Mouse (Mus musculus): ENCODE measurements around the gene Islr. TPM values are rescaled to one million over a fixed set of nuclear protein-coding genes. Genes with fewer than 3 reads are reported as not detected.
A peak's percentile ranks its signal among the peaks of the same experiment; 100 is the strongest.

Islr gene
- total RNA-seq, 2 experiments from 2014 or later: 10.8 to 15.5 TPM

DNA sequence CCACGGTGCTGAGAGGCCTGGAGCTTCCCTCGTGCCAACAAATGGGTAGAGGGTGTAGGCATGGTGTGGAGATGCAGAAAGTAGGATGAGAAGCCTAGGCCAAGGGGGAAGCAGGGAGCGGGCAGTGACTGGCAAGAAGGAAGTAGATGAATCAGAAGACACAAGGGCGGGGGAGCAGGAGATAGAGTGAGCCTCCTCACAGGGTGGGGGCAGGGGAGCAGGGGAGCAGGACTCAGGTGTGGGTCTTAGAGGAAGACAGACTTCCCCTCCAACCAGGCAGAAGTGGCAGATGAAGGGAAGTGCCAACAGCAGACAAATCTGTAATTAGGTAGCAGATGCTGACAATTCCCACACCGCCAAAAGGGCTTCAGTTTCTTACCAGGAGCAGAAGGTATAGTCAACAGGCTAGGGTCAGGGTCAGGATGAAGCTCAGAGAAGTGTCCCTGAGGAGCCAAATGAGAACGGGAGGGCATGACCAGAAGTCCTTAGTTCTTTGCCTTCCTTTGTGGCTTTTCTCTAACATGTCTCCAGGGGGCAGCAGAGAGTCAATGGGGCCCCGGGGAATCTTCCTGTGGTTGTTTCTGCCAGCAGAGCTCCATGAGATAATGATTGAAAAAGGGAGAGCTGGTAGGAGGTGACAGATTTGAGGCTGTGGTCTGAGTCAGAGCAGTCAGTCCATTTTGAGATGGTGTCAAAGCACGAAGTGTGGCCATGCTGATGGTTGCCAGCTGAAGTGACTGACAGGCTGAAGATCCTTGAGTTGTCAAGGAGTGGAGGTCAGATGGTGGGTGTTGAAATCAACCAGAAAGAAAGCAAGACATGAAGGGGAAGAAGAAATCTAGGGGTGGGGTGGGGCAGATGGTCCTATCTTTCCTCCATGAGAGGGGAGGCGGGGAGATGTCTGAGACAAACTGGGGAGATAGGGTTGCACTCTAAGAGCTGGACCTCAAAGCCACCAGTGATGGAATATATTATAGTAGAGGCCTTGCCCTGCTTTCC is 22.1 kb upstream of the Islr start:
- DNase-seq (ENCODE audit: low spot score in 2 of 2): peak; percentile 30 to 44

DNA sequence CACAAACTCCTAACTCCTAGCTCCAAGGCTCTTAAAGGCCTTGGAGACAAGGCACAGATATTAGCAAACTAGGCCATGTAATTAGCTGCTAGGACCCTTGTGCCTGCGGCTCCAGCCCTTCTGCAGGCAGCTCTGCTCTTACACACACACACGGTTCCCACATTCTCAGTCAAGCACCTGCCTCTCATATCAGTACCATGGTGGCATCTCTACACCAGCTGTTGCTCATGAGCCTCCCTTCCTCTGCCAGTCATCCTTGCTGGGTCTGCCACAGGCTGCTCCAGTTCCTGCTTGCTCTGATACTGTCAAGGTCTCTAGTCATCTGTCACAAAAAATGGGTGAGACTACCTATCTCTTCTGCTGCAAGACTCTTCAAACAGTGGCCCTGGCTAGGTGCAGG is 20.2 kb upstream of the Islr start:
- DNase-seq (ENCODE audit: low spot score in 2 of 2): no peak

DNA sequence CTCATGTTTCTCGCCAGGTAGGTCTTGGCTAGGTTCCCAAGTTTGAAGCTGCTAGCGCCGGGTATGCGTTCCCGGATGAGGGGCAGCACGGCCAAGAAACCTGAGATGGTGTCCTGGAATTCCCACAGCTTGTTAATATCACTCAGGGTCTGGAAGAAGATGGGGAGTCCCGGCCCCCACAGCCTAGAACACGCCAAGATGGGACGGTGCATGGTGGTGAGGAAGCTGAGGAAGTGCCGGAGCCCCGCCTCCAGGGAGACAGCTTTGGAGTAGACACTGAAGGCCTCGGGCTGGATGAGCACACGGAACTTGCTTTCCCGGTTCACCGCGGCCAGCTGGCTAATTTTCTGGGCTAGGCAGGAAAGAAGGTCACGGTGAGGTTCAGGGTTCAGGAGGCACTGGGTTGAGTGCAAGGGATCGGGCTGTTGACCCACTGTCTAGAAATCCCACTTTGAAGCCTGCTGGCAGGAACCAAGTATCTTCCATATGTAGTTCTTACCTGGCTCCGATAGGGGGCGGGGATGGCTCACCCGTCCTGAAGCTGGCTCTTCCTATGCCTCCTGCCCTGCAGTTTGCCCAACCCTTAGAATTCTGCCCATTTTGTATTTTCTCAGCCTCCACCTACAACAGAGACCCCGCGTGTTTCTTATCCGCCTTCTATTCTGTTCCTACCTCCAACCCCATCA is 16.3 kb upstream of the Islr start:
- DNase-seq (ENCODE audit: low spot score in 2 of 2): peak in 1 of 2 experiments; percentile 34

DNA sequence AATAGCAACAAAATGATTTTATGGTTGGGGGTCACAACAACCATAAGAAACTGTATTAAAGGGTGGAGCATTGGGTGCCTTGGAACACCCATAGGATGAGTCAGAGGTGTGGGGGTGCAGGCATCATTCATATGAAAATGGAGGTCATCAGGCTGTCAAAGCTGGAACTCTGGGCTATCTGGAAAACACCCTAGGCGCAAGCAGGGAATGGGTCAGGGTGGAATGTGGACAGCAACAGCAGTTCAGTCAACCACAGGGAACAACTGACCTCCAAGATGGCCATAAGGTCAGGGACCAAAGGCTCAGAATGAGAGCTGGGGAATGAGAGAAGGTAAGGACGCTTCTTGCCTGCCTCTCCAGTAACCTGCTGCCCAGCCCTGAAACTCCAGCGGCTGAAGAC is 14.4 kb upstream of the Islr start:
- no peak for DNase-seq (ENCODE audit: low spot score in 2 of 2)

DNA sequence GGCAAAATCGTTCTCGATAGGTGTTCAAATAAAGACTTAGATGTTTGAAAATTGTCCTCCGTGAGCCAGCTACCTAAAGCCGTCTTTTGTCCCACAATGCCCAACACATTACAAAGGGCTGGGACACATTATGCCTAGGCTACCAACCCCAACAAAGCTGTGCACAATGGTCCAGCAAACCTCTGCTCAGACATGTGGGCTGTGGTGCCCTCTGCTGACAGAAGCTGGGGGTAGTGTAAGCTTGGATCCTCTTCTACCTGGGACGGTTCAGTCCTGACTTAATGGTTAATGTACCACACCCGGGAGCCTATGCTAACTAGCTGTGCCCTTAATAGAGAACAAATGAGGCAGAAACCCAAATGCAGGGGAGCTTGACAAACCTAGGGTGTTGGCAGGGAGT is 12.3 kb upstream of the Islr start:
- peak in 1 of 2 experiments; percentile 43 for DNase-seq (ENCODE audit: low spot score in 2 of 2)

DNA sequence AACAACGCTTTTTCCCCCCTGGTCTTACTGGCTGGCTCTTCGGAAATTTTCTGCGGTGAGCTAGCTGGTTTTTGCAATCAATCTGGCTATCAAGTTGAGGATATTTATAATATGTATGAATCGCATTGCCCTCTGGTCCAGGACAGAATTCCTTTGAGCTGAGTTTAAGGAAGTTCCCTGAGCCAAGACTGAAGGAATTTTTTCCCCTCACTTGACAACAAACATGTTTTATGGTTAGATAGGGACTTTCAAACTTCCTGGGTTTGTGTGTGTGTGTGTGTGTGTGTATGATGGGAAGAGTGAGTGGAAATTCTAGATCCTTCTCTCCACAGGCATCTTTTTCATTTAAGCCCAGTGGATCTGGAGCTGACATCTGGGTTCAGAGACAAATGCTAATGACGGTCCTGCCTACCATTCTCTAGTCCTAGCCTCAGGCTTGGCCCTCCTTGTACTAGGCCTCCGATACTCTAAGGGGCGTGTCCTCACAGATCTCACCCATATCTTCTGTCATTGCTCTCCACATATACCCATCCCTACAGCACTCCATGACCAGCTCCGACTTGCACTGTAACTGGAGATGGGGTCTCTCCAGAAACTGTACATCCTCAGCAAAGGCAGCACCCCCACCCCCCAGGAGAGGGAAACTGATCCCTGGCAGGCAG is 10.5 kb upstream of the Islr start:
- no peak for DNase-seq (ENCODE audit: low spot score in 2 of 2)

DNA sequence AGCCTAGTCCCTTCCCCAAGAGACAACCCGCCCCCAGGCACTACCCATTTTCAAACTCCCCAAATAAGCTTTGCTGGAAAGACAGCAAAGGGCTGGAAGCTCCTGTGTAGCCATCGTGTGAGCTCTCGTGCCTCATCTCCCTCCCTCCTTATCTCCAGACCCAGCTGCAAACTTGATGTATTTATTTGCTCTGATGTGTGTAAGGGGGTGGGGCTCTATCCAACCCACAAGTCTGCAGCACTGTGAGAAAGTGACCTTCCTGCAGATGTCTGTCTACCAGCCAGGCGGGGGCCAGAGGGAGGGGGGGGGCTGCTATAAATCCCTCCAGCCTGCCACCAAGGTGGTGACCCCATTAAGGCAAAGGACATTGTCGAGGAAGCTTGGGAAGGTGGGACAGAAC is 9.8 kb upstream of the Islr start:
- no peak for DNase-seq (ENCODE audit: low spot score in 2 of 2)

DNA sequence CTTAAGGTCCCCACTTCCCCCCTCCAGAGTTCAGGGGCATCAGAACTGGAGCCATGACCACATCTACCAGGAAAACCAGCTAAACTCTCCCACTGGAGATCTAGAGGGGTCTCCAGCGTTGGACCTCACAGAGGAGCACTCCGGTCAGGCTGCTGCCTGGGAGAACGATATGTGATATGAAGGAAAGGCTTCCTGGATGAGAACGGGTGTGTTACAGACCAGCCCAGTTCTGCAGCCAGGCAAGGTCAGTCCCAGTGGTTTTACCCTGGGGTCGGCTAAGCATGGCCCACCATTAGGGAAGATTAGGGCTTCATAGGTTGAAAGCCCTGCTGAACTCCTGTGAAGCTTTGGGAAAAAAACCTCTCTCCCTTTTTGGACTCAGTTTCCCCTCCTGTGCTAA is 9.3 kb upstream of the Islr start:
- no peak for DNase-seq (ENCODE audit: low spot score in 2 of 2)

DNA sequence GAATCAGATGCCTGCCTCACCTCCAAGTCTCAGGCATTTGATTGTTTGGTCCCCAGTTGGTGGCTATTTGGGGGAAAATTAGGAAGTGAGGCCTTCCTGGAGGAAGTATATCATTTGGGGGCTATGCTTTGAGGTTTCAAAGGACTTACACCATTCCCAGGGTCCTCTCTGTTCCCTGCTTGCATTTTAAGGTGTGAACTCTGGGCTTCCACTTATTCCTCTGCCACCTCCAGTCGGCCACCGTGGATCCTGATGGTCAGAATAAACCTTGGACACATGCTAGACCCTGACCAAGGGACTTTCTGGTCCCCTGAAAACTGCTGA is 6.2 kb upstream of the Islr start:
- no peak for DNase-seq (ENCODE audit: low spot score in 2 of 2)

DNA sequence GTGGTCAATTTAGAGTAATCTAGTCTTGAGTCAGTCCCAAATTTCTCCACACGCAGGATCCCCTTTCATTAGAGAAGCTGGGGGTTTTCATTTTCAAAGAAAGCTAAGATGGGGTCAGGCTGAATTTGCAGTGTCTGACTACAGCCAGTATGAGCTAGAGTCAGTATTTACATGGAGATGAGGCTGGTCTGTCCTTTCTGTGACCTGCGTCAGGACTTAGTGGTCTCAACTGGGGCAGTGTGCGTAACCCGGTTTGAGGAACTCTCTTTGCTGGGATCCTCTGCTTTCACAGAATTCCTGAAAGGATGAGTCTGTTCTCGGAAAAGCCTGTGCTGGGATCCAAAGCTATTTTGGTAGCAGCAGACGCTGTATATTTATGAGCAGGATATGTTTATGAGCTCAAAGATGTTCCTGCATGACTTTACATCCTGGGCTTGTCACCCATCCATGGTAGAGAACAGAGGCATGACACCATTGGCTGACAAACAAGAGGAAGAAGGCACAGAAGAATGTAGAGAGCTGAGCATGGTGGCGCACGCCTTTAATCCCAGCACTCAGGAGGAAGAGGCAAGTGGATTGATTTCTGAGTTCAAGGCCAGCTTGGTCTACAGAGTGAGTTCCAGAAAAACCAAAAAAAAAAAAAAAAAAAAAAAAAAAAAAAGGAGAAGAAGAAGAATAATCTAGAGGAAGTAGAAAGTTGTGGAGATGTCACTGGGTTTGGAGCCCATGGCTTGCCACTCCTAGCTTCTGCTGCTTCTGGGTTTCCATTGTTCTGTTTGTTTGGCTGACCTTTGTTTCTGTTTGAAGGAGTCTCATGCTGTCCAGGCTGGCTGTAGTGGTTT is 5.6 kb upstream of the Islr start:
- DNase-seq (ENCODE audit: low spot score in 2 of 2): peak in 1 of 2 experiments; percentile 20

DNA sequence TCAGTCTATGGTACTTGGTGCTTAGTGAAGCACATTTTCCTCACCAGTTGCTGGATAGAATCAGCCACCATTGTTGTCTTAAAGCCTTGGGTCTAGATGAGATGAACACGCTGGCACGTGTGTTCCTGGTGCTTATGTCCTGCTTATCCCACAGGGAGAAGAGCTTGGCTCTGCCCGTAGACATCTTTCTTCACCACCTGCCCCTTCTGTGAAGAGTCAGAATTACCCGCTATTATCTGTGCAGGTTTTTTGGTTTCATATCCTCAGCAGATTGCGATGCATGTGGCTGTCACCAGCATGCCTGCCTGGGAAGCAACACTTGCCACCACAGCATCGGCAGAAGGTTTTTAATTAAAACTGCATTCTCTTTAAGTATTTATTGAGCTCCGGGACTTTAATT is 1.9 kb upstream of the Islr start:
- DNase-seq (ENCODE audit: low spot score in 2 of 2): peak; percentile 59 to 85

DNA sequence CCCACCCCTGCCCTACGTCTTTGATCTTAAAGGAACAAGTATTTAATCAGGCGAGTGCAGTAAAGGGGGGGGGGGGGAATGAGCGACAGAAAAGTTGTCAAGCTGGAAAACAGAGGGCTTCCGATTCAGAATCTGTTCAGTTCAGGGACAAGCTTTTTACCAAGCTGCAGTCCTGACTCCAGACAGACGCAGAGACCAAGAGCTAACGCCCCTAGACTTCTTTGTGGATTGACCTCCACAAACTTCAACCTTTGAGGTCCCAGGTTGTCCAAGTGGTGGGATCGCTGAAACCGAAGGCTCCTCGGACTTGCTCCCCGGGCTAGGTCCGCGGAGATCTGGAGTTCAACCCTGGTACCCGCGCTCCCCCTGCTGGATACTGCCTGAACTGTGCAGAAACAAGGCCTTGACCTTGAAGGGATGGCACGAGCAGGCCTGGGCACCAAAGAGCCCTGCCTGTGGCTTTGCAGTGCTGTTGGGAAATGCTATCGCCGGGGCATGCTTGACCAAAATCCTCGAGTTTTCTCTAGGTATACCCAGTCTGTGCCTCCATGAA is 418 bp upstream of the Islr start:
- DNase-seq (ENCODE audit: low spot score in 2 of 2): peak; percentile 92

DNA sequence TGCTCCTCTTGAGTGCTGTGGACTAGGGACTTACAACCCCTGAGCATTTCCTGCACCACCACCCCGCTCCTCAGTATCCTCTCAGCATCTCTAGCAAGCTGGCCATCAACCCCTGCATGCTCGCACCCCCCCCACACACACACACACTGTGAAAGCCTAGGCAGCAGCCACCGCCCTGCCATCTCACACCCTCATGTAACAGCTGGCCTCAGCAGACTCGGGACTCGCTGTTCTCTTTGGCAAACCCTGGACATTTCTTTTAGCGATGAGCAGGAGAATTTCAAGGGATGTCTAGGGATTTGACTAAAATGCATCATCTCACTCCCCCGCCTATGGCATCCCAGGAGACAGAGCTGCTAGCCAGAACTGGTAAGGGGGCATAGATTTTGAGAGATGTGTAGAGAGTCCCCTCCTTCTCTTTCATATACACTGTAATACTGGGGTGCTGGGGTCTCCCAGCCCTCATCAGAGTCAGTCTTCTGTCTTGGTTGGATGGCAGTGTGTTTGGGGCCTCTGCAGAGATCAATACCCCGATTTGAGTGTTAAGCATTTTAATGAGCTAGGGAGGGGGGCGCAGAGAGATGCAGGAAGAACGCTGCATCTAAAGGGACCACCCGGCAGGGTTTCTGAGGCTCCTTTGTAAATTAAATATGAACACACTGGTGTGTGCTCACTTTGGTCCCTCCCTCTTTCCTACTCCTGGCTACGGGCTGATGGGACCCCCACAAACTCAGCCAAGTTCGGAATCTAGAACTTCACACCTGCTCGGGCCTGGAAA is 1.2 kb downstream of the Islr start:
- peak; percentile 29 to 41 for DNase-seq (ENCODE audit: low spot score in 2 of 2)

DNA sequence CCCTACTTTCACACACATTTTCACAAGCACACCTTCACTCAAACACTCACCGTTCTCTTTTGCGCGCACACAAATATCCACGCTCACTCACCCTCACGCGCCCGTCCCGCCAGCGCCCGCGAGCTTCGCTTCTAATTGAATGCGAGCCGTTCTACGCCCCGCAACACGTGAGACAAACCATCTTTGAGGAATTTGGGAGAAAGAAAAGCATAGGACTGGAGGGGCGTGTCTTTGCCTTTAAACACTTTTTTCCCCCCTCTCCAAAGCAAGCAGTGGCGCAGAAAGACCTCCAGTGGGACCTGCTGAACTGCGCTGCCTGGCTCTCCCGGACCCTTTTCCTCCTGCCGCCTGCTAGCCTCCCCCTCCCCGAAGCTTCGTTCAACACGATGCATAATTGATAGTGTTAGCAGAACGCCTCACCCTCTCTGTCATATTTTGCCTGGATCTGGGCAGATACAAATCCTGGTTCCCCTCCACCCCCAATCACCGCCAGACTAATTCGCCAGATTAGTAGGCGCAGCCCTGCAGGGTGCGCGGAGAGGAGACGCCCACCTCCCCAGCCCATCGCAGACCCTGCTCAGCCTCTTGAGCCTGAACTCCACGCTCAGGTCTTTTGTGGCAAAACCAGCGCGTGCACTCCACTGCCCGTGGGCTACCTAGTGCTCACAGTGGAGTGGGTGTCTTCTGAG is 2.1 kb downstream of the Islr start:
- peak; percentile 47 to 69 for DNase-seq (ENCODE audit: low spot score in 2 of 2)

DNA sequence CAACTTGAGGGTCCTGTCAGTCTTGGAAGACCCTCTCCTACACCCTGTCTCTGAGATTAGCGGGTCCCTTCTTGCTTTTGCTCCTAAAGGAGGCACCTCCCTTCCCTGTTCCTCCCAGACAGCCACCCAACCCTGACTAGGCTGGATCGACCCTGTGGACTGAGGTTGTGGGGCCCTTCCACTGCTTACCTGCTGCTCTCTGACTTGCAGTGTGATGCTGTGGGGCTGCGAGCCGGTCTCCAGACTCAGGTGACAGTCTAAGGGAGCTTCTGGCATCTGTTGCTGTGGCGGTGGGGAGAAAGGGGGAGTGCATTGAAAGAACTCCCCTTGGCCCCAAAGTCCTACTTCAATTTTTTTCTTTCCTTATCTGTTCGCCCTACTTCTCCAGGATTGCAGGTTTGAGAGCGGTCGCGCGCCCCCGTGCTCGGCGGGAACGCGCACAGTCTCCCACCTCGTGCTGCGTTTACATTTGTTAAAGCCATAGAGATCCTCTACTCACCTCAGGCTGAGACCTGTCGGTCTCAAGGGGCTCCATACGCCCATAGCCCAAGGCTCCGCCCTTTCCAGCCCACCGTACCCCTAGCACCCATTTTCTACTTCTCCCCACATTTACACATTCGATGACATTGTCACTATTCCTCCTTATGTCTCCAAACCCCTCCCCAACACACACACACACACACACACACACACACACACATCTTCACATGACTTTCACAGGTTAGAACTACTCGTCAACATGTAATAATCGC is 2.8 kb downstream of the Islr start:
- peak; percentile 37 to 49 for DNase-seq (ENCODE audit: low spot score in 2 of 2)

DNA sequence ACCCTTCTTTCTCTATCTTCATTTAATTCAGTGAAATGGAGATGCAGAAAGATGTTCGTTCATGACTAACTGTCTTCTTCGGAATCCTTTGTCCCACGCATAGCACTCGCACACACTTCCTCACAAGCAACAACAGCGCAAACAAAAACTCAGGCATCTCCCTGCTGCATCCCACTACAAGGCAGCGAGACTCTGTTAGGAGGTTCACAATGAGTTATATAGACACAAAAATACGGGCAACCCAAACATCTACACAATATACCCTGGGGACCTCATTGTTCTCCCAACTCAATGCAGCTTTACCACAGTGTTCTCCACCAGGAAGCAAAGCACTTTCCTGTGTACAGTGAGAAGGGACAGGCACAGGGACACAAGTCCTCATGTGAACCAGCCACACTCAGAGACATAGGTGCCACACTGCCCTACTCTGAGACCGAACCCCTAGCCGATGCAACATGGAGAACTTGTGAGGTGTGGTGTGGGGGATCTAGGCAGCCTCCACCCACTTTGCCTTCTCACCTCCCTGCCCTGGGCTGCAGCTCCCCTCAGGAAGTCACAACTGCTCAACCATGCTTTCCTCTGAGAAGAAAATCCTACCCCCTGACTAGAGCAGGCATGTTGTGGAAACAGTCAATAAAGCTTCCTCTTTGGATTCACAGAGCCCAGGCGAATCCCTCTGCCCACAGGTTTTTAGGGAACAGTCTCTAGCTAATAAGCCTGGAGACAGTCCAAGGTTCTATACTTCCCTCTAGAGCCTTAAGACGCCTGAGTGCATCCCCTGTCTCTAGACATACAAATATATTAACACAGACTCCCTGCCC is 3.6 kb downstream of the Islr start:
- peak in 1 of 2 experiments; percentile 21 for DNase-seq (ENCODE audit: low spot score in 2 of 2)

DNA sequence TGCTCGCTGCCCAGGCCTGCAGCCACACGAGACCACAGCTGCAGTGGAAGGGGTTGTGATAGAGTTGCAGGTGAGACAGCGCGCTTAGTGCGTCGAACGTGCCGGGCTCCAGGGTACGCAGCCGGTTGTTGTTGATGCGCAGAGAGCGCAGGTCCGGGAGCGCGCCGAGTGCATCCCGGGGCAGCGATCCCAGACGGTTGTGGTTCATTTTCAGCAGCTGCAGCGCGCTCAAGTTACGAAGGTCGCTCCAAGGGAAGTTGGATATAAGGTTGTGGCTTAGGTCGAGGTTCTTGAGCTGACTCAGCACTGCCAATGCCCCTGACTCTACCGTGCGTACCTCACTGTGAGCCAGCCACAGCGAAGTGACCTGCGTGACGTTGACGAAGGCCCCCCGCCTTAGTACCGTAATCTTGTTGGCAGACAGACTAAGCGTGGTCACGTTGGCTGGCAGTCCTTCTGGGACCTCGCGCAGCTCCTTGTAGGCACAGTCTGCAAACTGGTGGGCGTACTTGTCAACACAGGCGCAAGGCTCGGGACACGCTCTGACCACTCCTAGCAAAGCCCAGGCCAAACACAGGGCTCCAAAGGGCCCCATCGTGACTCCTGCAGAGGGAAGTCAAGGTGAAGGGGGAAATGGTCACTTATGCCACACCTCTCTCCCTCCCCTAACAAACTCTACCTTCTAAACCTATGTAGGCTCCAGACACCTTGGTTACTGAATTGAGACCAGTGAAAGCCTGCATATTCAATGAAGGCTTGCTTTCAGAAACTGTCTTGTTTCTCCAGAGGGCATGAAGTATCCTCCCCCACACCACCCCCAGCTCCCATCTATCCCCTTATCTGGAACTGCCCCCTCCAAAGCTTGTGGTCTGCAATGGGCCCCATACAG is 4.5 kb downstream of the Islr start:
- DNase-seq (ENCODE audit: low spot score in 2 of 2): peak in 1 of 2 experiments; percentile 37
